Mouse (Mus musculus): ENCODE measurements around the gene Dab1. TPM values are rescaled to one million over a fixed set of nuclear protein-coding genes. Genes with fewer than 3 reads are reported as not detected.

Gene Dab1
- polyA plus RNA-seq, 1 experiment from 2014 or later, result 3.6 TPM

DNA sequence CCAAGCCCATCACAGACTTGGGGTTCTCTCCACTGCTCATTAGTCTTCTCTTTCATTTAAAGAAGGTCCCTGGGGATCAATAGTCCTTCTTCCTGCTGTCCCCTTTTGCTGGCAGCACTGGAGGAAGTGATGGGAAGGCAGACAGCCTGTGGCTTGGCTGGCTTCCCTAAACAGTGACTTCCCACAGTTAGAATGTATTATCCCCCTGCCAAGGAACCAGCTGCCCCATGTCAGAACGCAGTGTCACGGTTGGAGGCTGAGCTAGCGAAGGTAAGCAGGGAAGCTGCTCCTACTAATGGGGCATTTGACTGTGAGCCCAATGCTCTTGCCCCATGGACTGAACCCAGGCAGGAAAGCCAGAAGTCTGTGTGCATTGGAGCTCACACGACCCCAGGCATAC lies 162.2 kb downstream of the Dab1 start:
- Histone ChIP-seq H3K36me3 (no peaks in the 10 kb centered on the region), H3K27ac (no peak overlapping the region), H3K27me3 (ENCODE audit: insufficient read depth, poor library complexity, severe bottlenecking) (no peaks in the 10 kb centered on the region), H3K4me1 (no peaks in the 10 kb centered on the region), H3K4me3 (no peak overlapping the region), H3K9me3 (no peaks in the 10 kb centered on the region)
- DNase-seq (ENCODE audit: low spot score), result no peak
- WGBS, result 66% methylated on average over 4 of the region's 4 CpGs

GRCm38 (mm10) chr4:103783561-103784247 lies 164.5 kb downstream of the Dab1 start:
- Histone ChIP-seq H3K27ac (no peak overlapping the region), H3K27me3 (ENCODE audit: insufficient read depth, poor library complexity, severe bottlenecking) (no peaks in the 10 kb centered on the region), H3K9me3 (no peaks in the 10 kb centered on the region), H3K36me3 (no peaks in the 10 kb centered on the region), H3K4me1 (no peaks in the 10 kb centered on the region), H3K4me3 (no peak overlapping the region)
- WGBS, result 87% methylated on average over 7 of the region's 7 CpGs
- DNase-seq (ENCODE audit: low spot score), result no peak

DNA sequence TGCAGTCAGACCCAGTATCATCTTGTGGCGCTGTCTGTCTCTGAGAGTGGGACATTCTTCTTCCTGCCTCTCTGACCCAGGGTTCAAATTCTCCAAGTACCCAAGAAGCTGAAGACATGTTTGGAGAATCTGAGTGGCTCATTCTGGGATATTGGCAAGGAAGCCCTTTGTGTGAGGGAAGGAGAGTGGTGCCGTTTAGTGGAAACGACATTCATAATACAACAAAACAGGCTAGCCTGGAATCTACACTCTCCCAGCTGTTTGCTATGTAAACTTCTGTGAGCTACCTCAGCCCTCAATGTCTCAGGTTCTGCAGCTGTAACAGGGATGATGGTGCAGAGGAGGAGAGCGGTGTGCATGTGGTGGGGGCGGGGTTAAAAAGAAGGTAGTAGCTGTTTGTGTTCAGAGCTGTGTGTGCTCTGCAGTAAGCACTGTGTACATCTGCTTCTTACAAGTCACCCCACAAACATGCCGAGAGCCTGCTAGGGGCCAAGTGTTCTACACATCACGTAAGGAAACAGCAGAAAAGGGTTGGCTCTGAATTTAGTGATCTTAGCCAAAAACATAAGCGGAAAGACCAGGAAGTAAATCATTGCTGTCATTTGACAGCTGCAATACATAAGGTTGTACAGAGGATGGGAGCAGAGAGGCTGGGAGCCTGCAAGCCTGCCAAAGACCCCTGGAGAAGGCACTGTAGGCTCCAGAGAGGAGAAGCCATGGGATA lies 174.6 kb downstream of the Dab1 start:
- H3K27me3 ChIP-seq (ENCODE audit: insufficient read depth, poor library complexity, severe bottlenecking), result no peaks in the 10 kb centered on the region
- no peak overlapping the region for H3K27ac ChIP-seq
- H3K9me3 ChIP-seq, result no peaks in the 10 kb centered on the region
- 78% methylated on average over 8 of the region's 8 CpGs for WGBS
- H3K36me3 ChIP-seq, result no peaks in the 10 kb centered on the region
- 0 out of 2 replicates have a peak, but pooled peaks cover 2% of the 10 kb centered on the region for H3K4me1 ChIP-seq
- H3K4me3 ChIP-seq, result no peak overlapping the region
- DNase-seq (ENCODE audit: low spot score), result no peak

GRCm38 (mm10) chr4:103796416-103796815 lies 177.3 kb downstream of the Dab1 start:
- DNase-seq (ENCODE audit: low spot score), result no peak
- H3K4me1 ChIP-seq, result 0 out of 2 replicates have a peak, but pooled peaks cover 2% of the 10 kb centered on the region
- H3K9me3 ChIP-seq, result no peaks in the 10 kb centered on the region
- H3K27ac ChIP-seq, result no peak overlapping the region
- WGBS, result 69% methylated on average over 6 of the region's 6 CpGs
- no peak overlapping the region for H3K4me3 ChIP-seq
- no peaks in the 10 kb centered on the region for H3K27me3 ChIP-seq (ENCODE audit: insufficient read depth, poor library complexity, severe bottlenecking)
- no peaks in the 10 kb centered on the region for H3K36me3 ChIP-seq

- no peaks in the 10 kb centered on the region for H3K9me3 ChIP-seq
- no peaks in the 10 kb centered on the region for H3K4me1 ChIP-seq
- H3K4me3 ChIP-seq, result no peak overlapping the region
- no peak for DNase-seq (ENCODE audit: low spot score)
- H3K27ac ChIP-seq, result no peak overlapping the region
- H3K36me3 ChIP-seq, result no peaks in the 10 kb centered on the region
- WGBS, result 85% methylated on average over 4 of the region's 4 CpGs
- H3K27me3 ChIP-seq (ENCODE audit: insufficient read depth, poor library complexity, severe bottlenecking), result no peaks in the 10 kb centered on the region
Observed at GRCm38 (mm10) chr4:103802439-103802838, 183.3 kb downstream of the Dab1 start.

DNA sequence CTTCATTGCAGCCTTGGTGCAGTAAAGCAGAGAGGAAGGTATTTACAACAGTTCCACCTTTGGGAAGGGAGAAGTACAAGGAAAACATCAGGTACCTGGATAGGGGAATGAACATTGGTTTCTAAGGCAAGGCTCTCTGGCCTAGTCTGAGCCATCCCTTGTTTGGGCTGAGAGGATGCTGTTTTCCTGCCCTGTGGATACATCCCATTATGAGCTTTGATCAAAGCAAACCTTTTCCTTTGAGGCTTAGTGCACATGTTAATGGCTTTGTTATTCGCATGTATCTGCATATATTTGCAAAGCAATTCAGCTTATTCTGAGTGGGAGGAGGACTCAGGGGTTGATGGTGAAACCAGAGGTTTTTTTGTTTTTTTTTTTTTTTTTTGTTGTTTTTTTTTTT lies 185.3 kb downstream of the Dab1 start:
- Histone ChIP-seq H3K27ac (no peak overlapping the region), H3K4me3 (no peak overlapping the region), H3K9me3 (no peaks in the 10 kb centered on the region), H3K27me3 (ENCODE audit: insufficient read depth, poor library complexity, severe bottlenecking) (no peaks in the 10 kb centered on the region), H3K4me1 (no peaks in the 10 kb centered on the region), H3K36me3 (no peaks in the 10 kb centered on the region)
- 37% methylated on average over 1 of the region's 1 CpGs for WGBS
- DNase-seq (ENCODE audit: low spot score), result no peak

DNA sequence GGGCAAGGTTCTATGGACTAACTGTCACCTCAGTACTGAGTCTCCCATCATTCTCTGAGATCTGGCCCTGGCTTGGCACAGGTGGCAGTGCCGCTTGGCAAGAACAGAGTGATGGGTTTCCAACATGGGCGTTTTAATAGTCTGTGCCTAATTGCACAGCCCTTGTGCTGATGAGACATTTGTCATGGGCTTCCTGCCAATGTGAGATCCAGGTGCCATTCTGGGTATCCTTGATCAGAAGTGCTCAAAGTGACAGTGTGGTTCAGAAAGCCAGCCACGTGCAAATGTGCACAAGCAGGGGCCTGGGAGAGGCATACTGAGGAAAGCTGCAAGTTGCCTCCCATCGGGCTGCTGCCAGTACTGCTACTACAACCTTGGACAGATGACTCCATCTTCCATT lies 203.5 kb downstream of the Dab1 start:
- WGBS, result 83% methylated on average over 4 of the region's 4 CpGs
- peak; percentile 43 for DNase-seq (ENCODE audit: low spot score)

DNA sequence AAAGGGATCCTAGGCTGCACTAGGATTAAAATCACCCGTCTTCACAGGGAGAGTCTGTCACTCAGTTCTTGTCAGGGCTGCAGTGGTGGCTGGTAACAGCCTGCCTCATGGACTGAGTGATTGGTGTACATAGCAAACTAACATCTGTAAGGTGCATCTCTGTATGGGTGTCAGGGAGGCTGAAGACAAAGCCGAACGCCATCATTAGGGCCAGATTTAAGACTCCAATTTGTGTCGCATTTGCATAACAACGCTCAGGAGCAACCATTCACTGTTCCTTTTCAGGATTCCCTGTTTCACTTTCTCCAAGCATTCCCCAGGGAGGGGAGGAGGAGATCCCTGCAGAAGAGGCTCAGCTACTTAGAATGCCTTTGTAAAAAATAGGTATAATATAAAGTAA lies 219.2 kb downstream of the Dab1 start:
- Histone ChIP-seq H3K36me3 (no peaks in the 10 kb centered on the region), H3K27ac (no peak overlapping the region), H3K9me3 (no peaks in the 10 kb centered on the region), H3K4me3 (no peak overlapping the region), H3K27me3 (ENCODE audit: insufficient read depth, poor library complexity, severe bottlenecking) (no peaks in the 10 kb centered on the region), H3K4me1 (no peaks in the 10 kb centered on the region)
- WGBS, result 46% methylated on average over 5 of the region's 5 CpGs
- no peak for DNase-seq (ENCODE audit: low spot score)

More for the DNA sequence above, 203.5 kb downstream of the Dab1 start:
- H3K9me3 ChIP-seq, result no peaks in the 10 kb centered on the region
- H3K27ac ChIP-seq, result no peak overlapping the region
- H3K36me3 ChIP-seq, result no peaks in the 10 kb centered on the region
- H3K4me3 ChIP-seq, result no peak overlapping the region
- H3K27me3 ChIP-seq (ENCODE audit: insufficient read depth, poor library complexity, severe bottlenecking), result no peaks in the 10 kb centered on the region
- H3K4me1 ChIP-seq, result no peaks in the 10 kb centered on the region

- H3K27ac ChIP-seq, result no peak overlapping the region
- no peaks in the 10 kb centered on the region for H3K27me3 ChIP-seq (ENCODE audit: insufficient read depth, poor library complexity, severe bottlenecking)
- H3K36me3 ChIP-seq, result no peaks in the 10 kb centered on the region
- DNase-seq (ENCODE audit: low spot score), result no peak
- no peaks in the 10 kb centered on the region for H3K9me3 ChIP-seq
- H3K4me3 ChIP-seq, result no peak overlapping the region
- H3K4me1 ChIP-seq, result no peaks in the 10 kb centered on the region
- WGBS, result 72% methylated on average over 2 of the region's 2 CpGs
Observed at GRCm38 (mm10) chr4:103839541-103839940, 220.4 kb downstream of the Dab1 start.

- DNase-seq (ENCODE audit: low spot score), result no peak
- Histone ChIP-seq H3K36me3 (no peaks in the 10 kb centered on the region), H3K27me3 (ENCODE audit: insufficient read depth, poor library complexity, severe bottlenecking) (no peaks in the 10 kb centered on the region), H3K9me3 (no peaks in the 10 kb centered on the region), H3K4me3 (no peak overlapping the region), H3K27ac (no peak overlapping the region), H3K4me1 (no peaks in the 10 kb centered on the region)
- WGBS, result 56% methylated on average over 7 of the region's 7 CpGs
Observed at GRCm38 (mm10) chr4:103841126-103841525, 222.0 kb downstream of the Dab1 start.

GRCm38 (mm10) chr4:103844635-103845034 lies 225.5 kb downstream of the Dab1 start:
- WGBS, result 78% methylated on average over 7 of the region's 7 CpGs
- Histone ChIP-seq H3K36me3 (no peaks in the 10 kb centered on the region), H3K4me3 (no peak overlapping the region), H3K27me3 (ENCODE audit: insufficient read depth, poor library complexity, severe bottlenecking) (no peaks in the 10 kb centered on the region), H3K9me3 (no peaks in the 10 kb centered on the region), H3K27ac (no peak overlapping the region), H3K4me1 (no peaks in the 10 kb centered on the region)
- DNase-seq (ENCODE audit: low spot score), result no peak

- 18% methylated on average over 1 of the region's 1 CpGs for WGBS
- Histone ChIP-seq H3K4me3 (no peak overlapping the region), H3K27me3 (ENCODE audit: insufficient read depth, poor library complexity, severe bottlenecking) (no peaks in the 10 kb centered on the region), H3K27ac (no peak overlapping the region), H3K9me3 (no peaks in the 10 kb centered on the region), H3K4me1 (no peaks in the 10 kb centered on the region), H3K36me3 (no peaks in the 10 kb centered on the region)
- no peak for DNase-seq (ENCODE audit: low spot score)
Observed at GRCm38 (mm10) chr4:103857173-103857572, 238.0 kb downstream of the Dab1 start.

DNA sequence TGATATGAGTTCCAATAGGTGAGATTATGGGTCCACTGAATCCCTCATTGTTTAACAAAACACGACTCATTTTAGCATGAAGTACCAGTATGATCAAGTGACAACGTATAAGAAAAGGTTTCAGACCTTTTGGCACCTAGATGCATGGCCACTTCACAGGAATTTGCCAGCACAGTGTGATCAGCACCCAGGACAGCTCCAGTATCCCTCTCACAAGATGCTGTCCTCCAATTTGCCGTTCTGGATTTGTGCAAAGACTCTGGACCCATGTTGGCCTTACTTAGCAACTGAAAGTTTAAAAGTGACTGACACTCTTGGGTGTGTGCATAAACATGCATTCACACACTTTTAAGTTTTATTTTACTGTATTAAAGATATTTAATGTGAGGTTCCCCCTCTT lies 256.4 kb downstream of the Dab1 start:
- WGBS, result 29% methylated on average over 3 of the region's 3 CpGs
- peak; percentile 77 for DNase-seq (ENCODE audit: low spot score)
- H3K4me3 ChIP-seq, result no peak overlapping the region
- H3K4me1 ChIP-seq, result no peaks in the 10 kb centered on the region
- H3K9me3 ChIP-seq, result no peaks in the 10 kb centered on the region
- no peaks in the 10 kb centered on the region for H3K36me3 ChIP-seq
- no peak overlapping the region for H3K27ac ChIP-seq
- H3K27me3 ChIP-seq (ENCODE audit: insufficient read depth, poor library complexity, severe bottlenecking), result no peaks in the 10 kb centered on the region

All from heart, embryonic 10.5 days (tissue).